Mouse (Mus musculus) testis, adult 2 months (tissue): ENCODE measurements at regions not wholly inside any gene's neighbourhood (a gene's known extent, or its start where the extent isn't known, plus 50 kb on each side); places are given as distances from the start of the nearest gene placed in this dataset.

ENCODE experiments used
- H3K27ac ChIP-seq: fragments of 200-500 bp; 2 replicates; pipeline ENCODE4 v1.5.1; 2012; ENCODE audit warnings: low read depth, low read length; ENCODE audit not compliant: control insufficient read depth, insufficient read depth
- H3K27me3 ChIP-seq: fragments of 200-500 bp; 2 replicates; pipeline ENCODE4 v1.6.1; 2012; ENCODE audit warnings: mild to moderate bottlenecking, low read length, moderate library complexity; ENCODE audit not compliant: control insufficient read depth, insufficient read depth
- H3K36me3 ChIP-seq: fragments of 200-500 bp; 2 replicates; pipeline ENCODE4 v1.6.1; 2012; ENCODE audit warnings: mild to moderate bottlenecking, low read length; ENCODE audit not compliant: control insufficient read depth, insufficient read depth
- H3K4me1 ChIP-seq: fragments of 200-500 bp; 2 replicates; pipeline ENCODE4 v1.6.1; 2012; ENCODE audit warnings: low read length; ENCODE audit not compliant: control insufficient read depth, insufficient read depth
- H3K4me3 ChIP-seq: fragments of 200-500 bp; 2 replicates; pipeline ENCODE4 v1.5.1; 2012; ENCODE audit warnings: low read depth, mild to moderate bottlenecking, low read length, moderate library complexity, mixed read lengths; ENCODE audit not compliant: control insufficient read depth
- CTCF ChIP-seq: fragments of 200-500 bp; IDR thresholded peaks from 2 replicates; pipeline ENCODE4 v1.5.1; 2012; ENCODE audit warnings: low read depth, mild to moderate bottlenecking, inconsistent platforms, low read length, moderate library complexity; ENCODE audit not compliant: control insufficient read depth, insufficient read depth, insufficient replicate concordance
- POLR2A ChIP-seq: fragments of 200-500 bp; IDR thresholded peaks from 2 replicates; pipeline ENCODE4 v1.6.1; 2012; ENCODE audit warnings: low read depth, mild to moderate bottlenecking, inconsistent platforms, low read length, moderate library complexity; ENCODE audit not compliant: control insufficient read depth

- Histone ChIP-seq H3K27ac (no peak overlapping the region), H3K4me3 (no peak overlapping the region), H3K36me3 (no peaks in the 10 kb centered on the region), H3K27me3 (no peaks in the 10 kb centered on the region), H3K4me1 (no peaks in the 10 kb centered on the region)
- TF ChIP-seq POLR2A (no peak), CTCF (no peak)
Observed at GRCm38 (mm10) chr19:54174090-54175055, 130.4 kb downstream of the Adra2a start.

- Histone ChIP-seq H3K4me3 (no peak overlapping the region), H3K4me1 (no peaks in the 10 kb centered on the region), H3K27ac (no peak overlapping the region), H3K36me3 (no peaks in the 10 kb centered on the region), H3K27me3 (no peaks in the 10 kb centered on the region)
- TF ChIP-seq CTCF (no peak), POLR2A (no peak)
Observed at GRCm38 (mm10) chr19:54175766-54176165, 131.8 kb downstream of the Adra2a start.

- Histone ChIP-seq H3K27ac (no peak overlapping the region), H3K4me1 (no peaks in the 10 kb centered on the region), H3K27me3 (no peaks in the 10 kb centered on the region), H3K4me3 (no peak overlapping the region), H3K36me3 (no peaks in the 10 kb centered on the region)
- TF ChIP-seq POLR2A = no peak
- no peak for TF ChIP-seq CTCF
Observed at GRCm38 (mm10) chr19:54177491-54177890, 133.5 kb downstream of the Adra2a start.

- Histone ChIP-seq H3K27me3 (no peaks in the 10 kb centered on the region), H3K4me1 (no peaks in the 10 kb centered on the region), H3K36me3 (no peaks in the 10 kb centered on the region), H3K4me3 (no peak overlapping the region), H3K27ac (no peak overlapping the region)
- no peak for TF ChIP-seq POLR2A
- no peak for TF ChIP-seq CTCF
Observed at GRCm38 (mm10) chr19:54200407-54200806, 156.5 kb downstream of the Adra2a start.

GRCm38 (mm10) chr19:54202456-54202855, 158.5 kb downstream of the Adra2a start:
- Histone ChIP-seq H3K4me1 (no peaks in the 10 kb centered on the region), H3K4me3 (no peak overlapping the region), H3K36me3 (no peaks in the 10 kb centered on the region), H3K27ac (no peak overlapping the region), H3K27me3 (no peaks in the 10 kb centered on the region)
- TF ChIP-seq CTCF (no peak), POLR2A (no peak)

GRCm38 (mm10) chr19:54206819-54207218, 162.9 kb downstream of the Adra2a start:
- TF ChIP-seq POLR2A (no peak), CTCF (no peak)

GRCm38 (mm10) chr19:54212169-54212568, 168.2 kb downstream of the Adra2a start:
- Histone ChIP-seq H3K4me1 (no peaks in the 10 kb centered on the region), H3K36me3 (no peaks in the 10 kb centered on the region), H3K4me3 (no peak overlapping the region), H3K27ac (no peak overlapping the region), H3K27me3 (no peaks in the 10 kb centered on the region)
- TF ChIP-seq POLR2A (no peak), CTCF (no peak)

More at GRCm38 (mm10) chr19:54206819-54207218, 162.9 kb downstream of the Adra2a start:
- Histone ChIP-seq H3K27me3 (no peaks in the 10 kb centered on the region), H3K4me3 (no peak overlapping the region), H3K36me3 (no peaks in the 10 kb centered on the region), H3K27ac (no peak overlapping the region), H3K4me1 (no peaks in the 10 kb centered on the region)

GRCm38 (mm10) chr19:54244176-54244575, 200.2 kb downstream of the Adra2a start:
- H3K27me3 ChIP-seq = no peaks in the 10 kb centered on the region
- no peak overlapping the region for H3K27ac ChIP-seq
- H3K4me3 ChIP-seq = no peak overlapping the region
- TF ChIP-seq CTCF (no peak), POLR2A (no peak)
- H3K36me3 ChIP-seq = no peaks in the 10 kb centered on the region
- H3K4me1 ChIP-seq = no peaks in the 10 kb centered on the region
